Mouse (Mus musculus): ENCODE data around the gene Zmym2.
A peak's percentile ranks its signal among the peaks of the same experiment; 100 is the strongest.

Zmym2 gene

GRCm38 (mm10) chr14:56935481-56935880 lies 49.0 kb downstream of the Zmym2 start:
- DNase-seq, result no peak

GRCm38 (mm10) chr14:56939903-56940302 lies 53.5 kb downstream of the Zmym2 start:
- DNase-seq, result no peak

GRCm38 (mm10) chr14:56952928-56953327 lies 66.5 kb downstream of the Zmym2 start:
- no peak for DNase-seq

- DNase-seq, result no peak
Observed at GRCm38 (mm10) chr14:56954393-56954792, 67.9 kb downstream of the Zmym2 start.

- DNase-seq, result no peak
Observed at GRCm38 (mm10) chr14:56963969-56964734, 77.7 kb downstream of the Zmym2 start.

- no peak for DNase-seq
Observed at GRCm38 (mm10) chr14:56969653-56970052, 83.2 kb downstream of the Zmym2 start.

GRCm38 (mm10) chr14:56970160-56970559 lies 83.7 kb downstream of the Zmym2 start:
- no peak for DNase-seq

GRCm38 (mm10) chr14:56978045-56978655 lies 91.7 kb downstream of the Zmym2 start:
- DNase-seq, result no peak

- peak; percentile 30 for DNase-seq
Observed at GRCm38 (mm10) chr14:56988621-56989020, 102.2 kb downstream of the Zmym2 start.

Measured in heart, adult 11 months (tissue).